Mouse (Mus musculus) gastrocnemius, postnatal 4 days (tissue): ENCODE results near the gene Fam92b. TPM values are rescaled to one million over a fixed set of nuclear protein-coding genes. Genes with fewer than 3 reads are reported as not detected.

Experiments
- DNase-seq, 2 experiments: peaks; one replicate each; pipeline ENCODE4 v3.0.0; 2021 to 2022; ENCODE audit warnings: low spot score in 2 of 2, mixed read lengths in 2 of 2
- total RNA-seq, 2 experiments: library from RNA; stranded (reverse); gene quantifications; 2 replicates each; pipeline ENCODE4 v1.2.3; 2021

Gene Fam92b
- total RNA-seq, 2 experiments from 2014 or later: not detected

- peak; percentile 97 to 98 for DNase-seq
Observed at GRCm38 (mm10) chr8:120190810-120191413, 13.6 kb upstream of the Fam92b start.

GRCm38 (mm10) chr8:120190107-120190809 lies 13.0 kb upstream of the Fam92b start:
- no peak for DNase-seq

- no peak for DNase-seq
Observed at GRCm38 (mm10) chr8:120189440-120189839, 12.2 kb upstream of the Fam92b start.

DNA sequence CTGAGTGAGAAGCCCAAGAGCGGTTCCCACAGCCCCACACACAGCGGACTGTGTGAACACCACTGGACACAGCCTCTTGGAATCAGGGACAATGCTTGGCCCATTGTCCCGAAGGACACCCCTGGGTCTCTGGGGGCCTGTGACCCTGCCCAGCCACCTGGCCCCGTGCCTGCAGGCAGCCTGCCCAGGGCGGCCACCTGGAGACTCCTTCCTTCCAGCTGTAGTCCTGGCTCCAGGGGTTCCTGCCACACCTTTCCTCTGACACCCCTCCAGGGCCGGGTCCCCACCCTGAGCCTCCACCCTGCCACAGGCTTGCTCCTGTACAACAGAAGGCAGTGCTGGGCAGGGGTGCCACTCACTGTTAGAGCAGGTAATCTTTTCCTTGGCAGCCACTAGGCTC lies 11.2 kb upstream of the Fam92b start:
- no peak for DNase-seq

- peak in 1 of 2 experiments; percentile 47 for DNase-seq
Observed at GRCm38 (mm10) chr8:120186454-120186853, 9.2 kb upstream of the Fam92b start.

DNA sequence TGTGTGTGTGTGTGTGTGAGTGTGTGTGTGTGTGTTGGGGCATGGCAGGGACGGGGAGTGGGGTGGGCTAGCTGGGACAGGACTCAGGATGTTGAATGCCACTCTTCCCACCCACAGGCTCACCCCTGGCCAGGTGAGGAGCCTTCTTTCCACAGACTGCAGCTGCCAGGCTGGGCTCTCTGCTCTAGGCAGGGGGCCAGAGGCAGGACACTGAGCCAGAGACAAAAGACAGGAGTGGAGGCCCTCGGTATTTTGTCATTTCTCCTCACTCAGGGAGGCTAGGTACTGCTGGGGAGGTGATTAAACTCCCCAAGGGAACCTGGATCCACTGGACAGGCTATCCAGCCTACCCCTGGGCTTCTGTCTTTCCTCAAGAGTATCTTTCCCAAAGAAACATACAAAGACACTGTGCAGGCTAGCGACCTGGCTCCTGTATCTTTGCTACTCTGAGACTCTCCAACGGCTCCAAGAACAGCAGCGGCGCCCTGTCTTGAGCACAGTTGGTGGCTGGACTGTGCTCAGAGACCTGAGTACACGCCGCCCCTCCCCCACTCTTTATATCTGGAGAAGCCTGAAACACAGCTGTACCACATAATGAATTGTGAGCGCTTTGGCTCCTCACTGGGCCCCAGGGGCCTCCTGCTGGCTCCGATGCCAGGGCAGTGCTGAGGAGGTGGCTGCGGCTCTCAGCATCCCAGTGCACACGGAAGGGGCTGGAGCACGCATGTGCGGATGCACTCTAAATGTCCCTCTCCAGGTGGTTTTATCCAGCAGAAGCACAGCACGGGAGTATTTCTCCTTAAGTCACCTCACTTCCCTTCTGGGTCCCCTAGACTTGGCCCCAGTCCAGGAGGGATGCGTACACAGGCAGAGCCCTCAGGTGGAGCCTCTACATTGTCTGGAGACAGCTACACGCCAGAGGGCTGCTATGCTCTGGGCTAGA lies 7.9 kb upstream of the Fam92b start:
- DNase-seq: peak in 1 of 2 experiments; percentile 75

DNA sequence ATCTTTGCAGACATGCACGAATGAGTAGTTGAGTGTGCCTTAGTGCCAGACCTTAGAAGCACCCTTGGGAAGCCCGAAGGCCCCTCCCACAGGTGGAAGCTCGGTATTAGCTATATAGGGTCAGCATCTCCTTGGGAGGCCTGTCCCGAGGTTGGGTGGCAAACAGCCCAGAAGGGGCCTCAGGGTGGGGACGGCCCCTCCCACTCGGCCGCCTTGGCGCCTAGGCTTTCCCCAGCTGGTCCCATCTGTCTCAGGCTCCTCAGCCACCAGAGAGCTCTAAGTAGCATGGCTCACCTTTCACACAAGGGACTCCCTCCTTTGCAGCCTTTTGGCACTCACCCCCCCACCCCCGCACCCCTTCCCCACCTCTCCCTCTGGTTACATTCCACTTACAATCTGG lies 7.1 kb upstream of the Fam92b start:
- DNase-seq: peak in 1 of 2 experiments; percentile 67

- DNase-seq: no peak
Observed at GRCm38 (mm10) chr8:120181861-120182414, 4.7 kb upstream of the Fam92b start.

GRCm38 (mm10) chr8:120181274-120181673 lies 4.0 kb upstream of the Fam92b start:
- no peak for DNase-seq

GRCm38 (mm10) chr8:120180445-120180970 lies 3.2 kb upstream of the Fam92b start:
- DNase-seq: no peak

- peak; percentile 77 to 89 for DNase-seq
Observed at GRCm38 (mm10) chr8:120179027-120179431, 1.8 kb upstream of the Fam92b start.

- no peak for DNase-seq
Observed at GRCm38 (mm10) chr8:120178124-120178514, 853 bp upstream of the Fam92b start.

DNA sequence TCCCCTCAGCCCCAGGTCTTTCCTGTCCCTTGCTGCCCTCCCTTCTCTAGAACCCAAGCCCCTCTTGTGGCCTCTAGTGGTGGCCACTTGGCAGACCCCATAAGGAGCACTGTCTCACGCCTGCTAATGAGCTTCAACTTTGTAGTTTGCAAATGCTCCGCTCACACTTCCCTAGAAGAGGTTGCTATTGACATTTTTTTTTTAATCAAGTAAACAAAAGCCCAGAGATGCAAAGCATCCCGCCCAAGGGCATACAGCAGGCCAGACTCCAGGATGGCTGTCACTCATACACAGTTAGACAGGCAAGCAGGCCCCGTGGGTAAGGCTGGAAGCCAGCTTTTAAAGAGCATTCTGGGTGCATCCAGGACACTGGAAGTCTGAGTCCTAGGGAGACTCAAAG lies 661 bp downstream of the Fam92b start:
- no peak for DNase-seq

DNA sequence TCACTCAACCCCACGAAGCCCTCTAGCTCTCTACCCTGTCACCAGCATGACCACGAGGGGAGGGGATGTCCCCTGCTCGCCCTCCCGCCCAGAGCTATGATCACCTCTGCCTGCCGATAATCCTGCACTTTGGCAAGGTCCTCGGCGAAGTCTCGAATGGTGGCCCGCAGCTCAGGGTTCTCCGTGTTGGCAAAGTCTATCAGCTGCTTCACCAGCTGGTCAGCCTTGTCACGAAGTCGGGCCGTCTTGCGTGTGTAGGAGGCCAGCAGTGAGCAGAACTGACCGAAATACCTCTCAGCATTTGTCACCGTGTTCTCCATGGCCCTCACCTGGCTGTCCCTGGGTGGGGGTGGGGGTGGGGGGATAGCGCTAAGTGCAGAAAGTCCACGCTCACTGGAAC lies 2.7 kb downstream of the Fam92b start:
- DNase-seq: no peak

- no peak for DNase-seq
Observed at GRCm38 (mm10) chr8:120173195-120173594, 4.1 kb downstream of the Fam92b start.

GRCm38 (mm10) chr8:120169119-120169518 lies 8.1 kb downstream of the Fam92b start:
- DNase-seq: no peak

GRCm38 (mm10) chr8:120167821-120168220 lies 9.4 kb downstream of the Fam92b start:
- no peak for DNase-seq

DNA sequence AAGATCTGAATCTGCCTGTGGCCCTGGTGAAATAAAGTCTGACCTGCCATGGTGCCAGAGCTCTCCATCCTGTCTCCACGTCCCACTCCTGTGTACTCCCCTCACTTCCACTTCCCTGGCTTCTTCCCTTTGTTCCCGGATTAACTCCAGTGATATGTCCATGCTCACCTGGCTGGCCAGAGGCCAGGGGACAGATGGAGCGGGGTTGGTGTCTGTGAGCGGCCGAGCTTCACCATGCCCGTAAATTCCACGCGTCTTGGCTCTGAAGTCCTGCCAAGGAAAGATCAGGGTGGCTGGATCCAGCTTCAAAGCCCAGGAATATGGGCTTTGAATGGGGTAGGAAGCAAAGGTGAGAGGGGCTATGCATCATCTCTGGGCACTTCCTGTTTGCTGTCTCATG lies 10.1 kb downstream of the Fam92b start:
- DNase-seq: no peak

DNA sequence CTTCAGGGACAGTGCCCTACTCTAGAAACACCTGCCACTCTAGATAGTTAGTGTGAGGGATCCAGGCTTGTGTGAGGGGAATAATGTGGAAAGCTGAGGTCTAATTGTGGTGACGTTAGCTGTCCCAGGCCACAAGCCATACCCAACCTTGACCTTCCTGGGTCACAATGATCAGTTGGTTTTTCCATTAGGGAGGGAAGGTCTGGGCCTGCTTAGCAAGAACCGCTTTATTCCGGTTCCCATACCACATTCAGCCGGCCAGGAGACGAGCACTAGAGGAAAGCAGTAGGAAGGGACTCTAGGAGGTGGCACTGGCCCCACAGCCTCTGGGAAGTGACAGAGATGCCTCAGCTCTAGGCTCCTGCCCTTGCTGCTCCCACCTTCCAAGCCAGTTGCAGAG lies 13.2 kb downstream of the Fam92b start:
- DNase-seq: no peak

- DNase-seq: no peak
Observed at GRCm38 (mm10) chr8:120163376-120163775, 13.9 kb downstream of the Fam92b start.

DNA sequence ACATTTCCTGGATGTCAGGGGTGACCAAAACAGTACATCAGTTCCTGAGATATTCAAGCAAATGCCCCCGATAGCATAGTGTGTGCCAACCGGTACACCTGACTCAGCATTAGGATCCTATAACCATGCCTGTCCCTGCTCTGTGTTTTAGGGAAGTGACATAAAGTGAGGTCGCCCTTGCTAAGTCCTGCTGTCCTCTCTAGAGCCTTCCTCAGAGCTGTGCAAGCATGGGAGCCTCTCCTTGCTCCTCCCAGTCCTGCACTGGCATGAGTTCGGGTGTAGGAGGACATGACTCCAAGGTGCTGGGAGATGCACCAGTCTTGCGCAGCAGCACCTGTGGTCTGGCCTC lies 14.9 kb downstream of the Fam92b start:
- DNase-seq: no peak
